Mouse (Mus musculus): ENCODE data around the gene Wwc2. TPM values are rescaled to one million over a fixed set of nuclear protein-coding genes. Genes with fewer than 3 reads are reported as not detected.
A peak's percentile ranks its signal among the peaks of the same experiment; 100 is the strongest.

Wwc2 gene
- polyA plus RNA-seq, 1 experiment from 2014 or later = 18.5 TPM

DNA sequence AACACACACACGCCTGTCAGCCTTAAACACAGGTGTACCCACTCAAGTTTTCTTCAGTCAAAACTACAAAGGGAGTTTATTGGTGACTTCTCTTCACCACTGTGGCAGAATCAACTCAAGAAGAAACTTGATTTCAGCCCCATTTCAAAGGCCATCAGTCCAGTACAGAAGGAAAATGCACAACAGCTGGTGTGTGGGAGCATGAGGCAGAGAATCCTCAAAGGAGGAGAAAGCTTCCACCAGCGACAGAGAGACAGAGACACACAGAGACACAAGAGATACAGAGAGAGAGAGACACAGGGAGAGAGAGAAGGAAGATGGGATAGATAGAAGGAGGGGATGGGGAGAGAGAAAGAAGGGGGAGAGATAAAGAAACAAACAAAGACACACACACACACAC, 188.4 kb downstream of the Wwc2 start:
- H3K9ac ChIP-seq (ENCODE audit: low read depth, low read length) = no peak overlapping the region
- H3K9me3 ChIP-seq (ENCODE audit: control insufficient read depth, low read length) = no peaks in the 10 kb centered on the region
- no peak overlapping the region for H3K4me2 ChIP-seq (replicated peaks; ENCODE audit: low read depth, low read length)
- ATAC-seq (ENCODE audit: low FRiP score, low TSS enrichment) = no peak
- WGBS = 72% methylated on average over 2 of the region's 2 CpGs
- no peak overlapping the region for H3K27ac ChIP-seq (ENCODE audit: low read depth, low read length)
- H3K4me1 ChIP-seq (ENCODE audit: control insufficient read depth, insufficient read depth, low read length) = no peaks in the 10 kb centered on the region; the same call in 1 of the 2 replicates
- no peaks in the 10 kb centered on the region for H3K36me3 ChIP-seq (ENCODE audit: control insufficient read depth, insufficient read depth, low read length)
- H3K27me3 ChIP-seq (ENCODE audit: control insufficient read depth, insufficient read depth, low read length) = no peaks in the 10 kb centered on the region
- no peak overlapping the region for H3K4me3 ChIP-seq (ENCODE audit: low read length)

DNA sequence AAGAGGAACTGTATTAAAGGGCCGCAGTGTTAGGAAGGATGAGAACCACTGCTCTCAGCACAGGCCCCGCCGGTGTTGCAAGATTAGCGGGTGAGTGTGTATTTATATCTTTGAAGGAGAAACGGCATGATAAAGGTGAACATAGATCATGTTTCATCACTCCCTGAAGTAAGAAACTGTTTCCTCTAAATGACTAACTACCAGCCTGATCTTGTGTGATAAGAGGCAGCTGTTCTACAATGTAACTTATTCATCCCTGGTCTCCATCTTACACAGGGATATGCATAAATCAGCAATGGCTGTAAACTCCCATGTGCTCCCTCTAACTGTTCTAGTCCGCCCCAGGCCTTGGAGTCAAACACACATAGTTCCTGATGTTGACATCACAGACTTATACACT, 191.3 kb downstream of the Wwc2 start:
- Histone ChIP-seq H3K27me3 (ENCODE audit: control insufficient read depth, insufficient read depth, low read length) (no peaks in the 10 kb centered on the region), H3K36me3 (ENCODE audit: control insufficient read depth, insufficient read depth, low read length) (no peaks in the 10 kb centered on the region), H3K4me2 (replicated peaks; ENCODE audit: low read depth, low read length) (no peak overlapping the region), H3K4me1 (ENCODE audit: control insufficient read depth, insufficient read depth, low read length) (no peaks in the 10 kb centered on the region), H3K9ac (ENCODE audit: low read depth, low read length) (no peak overlapping the region), H3K27ac (ENCODE audit: low read depth, low read length) (no peak overlapping the region), H3K9me3 (ENCODE audit: control insufficient read depth, low read length) (0 out of 2 replicates have a peak, but pooled peaks cover 2% of the 10 kb centered on the region), H3K4me3 (ENCODE audit: low read length) (no peak overlapping the region)
- peak; percentile 88 for ATAC-seq (ENCODE audit: low FRiP score, low TSS enrichment)
- WGBS = 18% methylated on average over 6 of the region's 6 CpGs

DNA sequence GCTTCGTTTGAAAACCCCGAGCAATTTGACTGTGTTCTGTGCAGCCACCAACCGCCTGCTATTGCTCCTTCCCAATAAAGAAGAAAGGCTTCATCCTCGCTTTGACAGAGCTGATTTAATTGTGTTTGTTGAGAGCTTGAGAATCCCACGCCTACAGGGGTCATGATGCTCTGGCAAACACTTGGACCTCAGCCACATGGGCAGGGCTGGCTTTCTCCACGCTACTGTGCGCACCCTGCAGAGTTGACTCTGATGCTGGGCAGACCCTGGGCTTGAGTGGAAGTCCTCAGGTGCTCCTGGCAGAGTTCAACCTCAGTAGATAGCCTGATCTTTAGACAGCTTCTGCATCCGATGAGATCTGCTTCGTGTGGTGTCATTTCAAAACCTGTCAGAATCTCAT, 198.7 kb downstream of the Wwc2 start:
- H3K27me3 ChIP-seq (ENCODE audit: control insufficient read depth, insufficient read depth, low read length) = no peaks in the 10 kb centered on the region
- H3K9me3 ChIP-seq (ENCODE audit: control insufficient read depth, low read length) = 0 out of 2 replicates have a peak, but pooled peaks cover 2% of the 10 kb centered on the region
- 67% methylated on average over 9 of the region's 9 CpGs for WGBS
- no peak overlapping the region for H3K4me2 ChIP-seq (replicated peaks; ENCODE audit: low read depth, low read length)
- H3K27ac ChIP-seq (ENCODE audit: low read depth, low read length) = no peak overlapping the region
- H3K36me3 ChIP-seq (ENCODE audit: control insufficient read depth, insufficient read depth, low read length) = no peaks in the 10 kb centered on the region
- no peaks in the 10 kb centered on the region for H3K4me1 ChIP-seq (ENCODE audit: control insufficient read depth, insufficient read depth, low read length)
- H3K4me3 ChIP-seq (ENCODE audit: low read length) = no peak overlapping the region
- H3K9ac ChIP-seq (ENCODE audit: low read depth, low read length) = no peak overlapping the region
- ATAC-seq (ENCODE audit: low FRiP score, low TSS enrichment) = no peak

DNA sequence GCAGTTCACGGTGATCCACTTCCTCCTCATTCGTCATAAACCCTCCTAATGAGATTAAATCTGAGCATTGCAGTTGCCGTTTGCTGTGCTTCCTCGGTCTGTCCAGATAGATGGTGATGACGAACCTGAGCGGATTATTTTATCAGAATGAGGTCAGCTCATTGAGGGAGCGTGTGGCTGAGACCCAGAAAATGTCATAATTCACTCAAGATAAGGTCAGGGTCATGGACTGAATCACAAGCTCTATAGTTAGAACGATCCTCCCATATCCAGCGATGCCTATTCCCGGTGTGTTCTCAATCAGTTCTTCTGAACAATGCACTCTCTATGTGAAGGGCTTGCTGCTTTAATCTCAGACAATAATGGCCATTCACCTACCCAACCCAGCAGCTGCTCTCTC, 203.0 kb downstream of the Wwc2 start:
- no peak overlapping the region for H3K27ac ChIP-seq (ENCODE audit: low read depth, low read length)
- no peaks in the 10 kb centered on the region for H3K36me3 ChIP-seq (ENCODE audit: control insufficient read depth, insufficient read depth, low read length)
- H3K4me2 ChIP-seq (replicated peaks; ENCODE audit: low read depth, low read length) = no peak overlapping the region
- H3K27me3 ChIP-seq (ENCODE audit: control insufficient read depth, insufficient read depth, low read length) = no peaks in the 10 kb centered on the region
- H3K4me3 ChIP-seq (ENCODE audit: low read length) = no peak overlapping the region
- ATAC-seq (ENCODE audit: low FRiP score, low TSS enrichment) = peak; percentile 46; the same call in 1 of the 2 replicates
- no peaks in the 10 kb centered on the region for H3K4me1 ChIP-seq (ENCODE audit: control insufficient read depth, insufficient read depth, low read length)
- H3K9ac ChIP-seq (ENCODE audit: low read depth, low read length) = no peak overlapping the region
- H3K9me3 ChIP-seq (ENCODE audit: control insufficient read depth, low read length) = peaks cover 4% of the 10 kb centered on the region; the same call in 1 of the 2 replicates
- WGBS = 35% methylated on average over 10 of the region's 10 CpGs

DNA sequence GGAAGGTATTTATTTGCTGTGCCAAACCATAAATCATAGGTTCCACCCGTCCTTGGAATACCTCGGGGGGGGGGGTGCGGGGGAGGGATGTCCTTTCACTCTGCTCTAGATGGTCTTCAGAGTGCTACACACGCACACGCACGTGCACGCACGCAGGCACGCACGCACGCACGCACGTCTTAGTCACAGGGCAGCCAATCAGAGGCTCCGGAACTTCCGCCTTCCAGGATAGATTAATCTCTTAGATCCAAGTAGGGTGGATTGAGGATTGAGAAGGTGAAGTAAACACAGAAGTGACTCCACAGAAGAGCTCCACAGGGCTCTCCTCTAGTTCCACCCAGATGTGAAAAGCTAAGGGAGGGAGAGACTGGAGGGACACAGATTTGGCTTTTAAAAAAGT, 204.4 kb downstream of the Wwc2 start:
- Histone ChIP-seq H3K9me3 (ENCODE audit: control insufficient read depth, low read length) (peaks cover 4% of the 10 kb centered on the region; the same call in 1 of the 2 replicates), H3K4me3 (ENCODE audit: low read length) (no peak overlapping the region), H3K4me2 (replicated peaks; ENCODE audit: low read depth, low read length) (no peak overlapping the region), H3K9ac (ENCODE audit: low read depth, low read length) (no peak overlapping the region), H3K4me1 (ENCODE audit: control insufficient read depth, insufficient read depth, low read length) (no peaks in the 10 kb centered on the region), H3K36me3 (ENCODE audit: control insufficient read depth, insufficient read depth, low read length) (no peaks in the 10 kb centered on the region), H3K27ac (ENCODE audit: low read depth, low read length) (no peak overlapping the region), H3K27me3 (ENCODE audit: control insufficient read depth, insufficient read depth, low read length) (no peaks in the 10 kb centered on the region)
- WGBS = 89% methylated on average over 15 of the region's 15 CpGs
- no peak for ATAC-seq (ENCODE audit: low FRiP score, low TSS enrichment)

DNA sequence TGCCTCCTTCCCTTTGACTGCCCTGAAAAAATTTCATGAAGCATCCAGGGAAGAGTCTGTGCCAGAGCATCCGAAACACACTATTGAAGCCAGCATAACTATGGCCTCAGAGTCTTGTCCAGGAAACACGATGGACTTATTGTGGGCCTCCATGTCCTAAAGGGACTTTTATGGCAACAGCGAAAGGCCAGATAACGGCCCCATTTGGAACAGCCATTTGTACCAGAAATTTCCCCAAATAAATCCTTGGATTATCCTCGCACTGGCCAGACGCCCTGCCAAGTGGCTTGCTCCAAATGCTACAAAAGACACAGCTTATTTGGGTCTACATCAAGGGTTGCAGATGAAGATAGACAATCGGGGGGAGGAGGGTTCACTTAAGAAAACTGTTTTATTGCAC, 206.3 kb downstream of the Wwc2 start:
- WGBS = 73% methylated on average over 7 of the region's 7 CpGs

DNA sequence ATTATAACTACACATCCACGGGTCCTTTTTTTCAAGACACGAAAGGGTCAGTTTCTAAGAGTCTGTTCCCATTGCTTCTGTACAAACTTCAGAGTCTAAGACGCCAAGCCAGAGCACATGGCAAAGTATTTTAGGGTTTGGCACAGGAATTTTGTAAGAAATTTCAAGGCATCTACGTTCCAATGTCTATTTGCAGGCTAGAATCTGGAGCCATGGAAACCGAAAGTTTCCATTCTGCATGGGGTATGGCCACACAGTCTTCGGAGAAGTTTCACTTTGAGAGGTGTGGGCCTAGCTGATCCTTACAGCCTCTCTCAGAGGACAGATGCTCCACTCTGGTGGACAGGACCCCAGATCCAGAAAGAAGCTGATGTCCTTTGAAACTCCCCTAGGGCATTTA, 206.8 kb downstream of the Wwc2 start:
- Histone ChIP-seq H3K27me3 (ENCODE audit: control insufficient read depth, insufficient read depth, low read length) (no peaks in the 10 kb centered on the region), H3K36me3 (ENCODE audit: control insufficient read depth, insufficient read depth, low read length) (no peaks in the 10 kb centered on the region), H3K4me2 (replicated peaks; ENCODE audit: low read depth, low read length) (no peak overlapping the region), H3K27ac (ENCODE audit: low read depth, low read length) (no peak overlapping the region), H3K4me1 (ENCODE audit: control insufficient read depth, insufficient read depth, low read length) (no peaks in the 10 kb centered on the region), H3K4me3 (ENCODE audit: low read length) (no peak overlapping the region), H3K9me3 (ENCODE audit: control insufficient read depth, low read length) (peaks cover 4% of the 10 kb centered on the region; the same call in 1 of the 2 replicates), H3K9ac (ENCODE audit: low read depth, low read length) (no peak overlapping the region)
- WGBS = 90% methylated on average over 6 of the region's 6 CpGs
- no peak for ATAC-seq (ENCODE audit: low FRiP score, low TSS enrichment)

More for the DNA sequence above, 206.3 kb downstream of the Wwc2 start:
- ATAC-seq (ENCODE audit: low FRiP score, low TSS enrichment) = no peak
- H3K9ac ChIP-seq (ENCODE audit: low read depth, low read length) = no peak overlapping the region
- no peak overlapping the region for H3K27ac ChIP-seq (ENCODE audit: low read depth, low read length)
- H3K36me3 ChIP-seq (ENCODE audit: control insufficient read depth, insufficient read depth, low read length) = no peaks in the 10 kb centered on the region
- no peak overlapping the region for H3K4me3 ChIP-seq (ENCODE audit: low read length)
- peaks cover 4% of the 10 kb centered on the region; the same call in 1 of the 2 replicates for H3K9me3 ChIP-seq (ENCODE audit: control insufficient read depth, low read length)
- no peaks in the 10 kb centered on the region for H3K4me1 ChIP-seq (ENCODE audit: control insufficient read depth, insufficient read depth, low read length)
- H3K4me2 ChIP-seq (replicated peaks; ENCODE audit: low read depth, low read length) = no peak overlapping the region
- H3K27me3 ChIP-seq (ENCODE audit: control insufficient read depth, insufficient read depth, low read length) = no peaks in the 10 kb centered on the region

DNA sequence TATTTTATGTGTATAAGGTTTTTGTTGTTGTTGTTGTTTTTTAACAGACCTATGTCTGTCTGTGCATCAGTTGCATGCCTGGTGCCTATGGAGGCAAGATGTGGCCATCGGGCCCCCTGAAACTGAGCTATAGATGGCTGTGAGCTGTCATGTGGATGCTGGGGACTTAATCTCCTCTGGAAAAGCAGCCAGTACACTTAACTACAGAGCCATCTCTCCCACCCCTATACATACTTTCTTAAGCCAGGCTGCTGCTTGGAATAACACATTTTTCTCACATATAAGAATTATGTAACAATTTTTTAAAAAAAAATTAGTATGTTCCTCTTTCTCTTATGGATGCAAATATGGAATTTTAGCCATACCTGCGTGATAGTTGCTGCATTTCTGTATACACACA, 207.2 kb downstream of the Wwc2 start:
- Histone ChIP-seq H3K9ac (ENCODE audit: low read depth, low read length) (no peak overlapping the region), H3K4me3 (ENCODE audit: low read length) (no peak overlapping the region), H3K36me3 (ENCODE audit: control insufficient read depth, insufficient read depth, low read length) (no peaks in the 10 kb centered on the region), H3K27ac (ENCODE audit: low read depth, low read length) (no peak overlapping the region), H3K9me3 (ENCODE audit: control insufficient read depth, low read length) (peaks cover 4% of the 10 kb centered on the region; the same call in 1 of the 2 replicates), H3K4me2 (replicated peaks; ENCODE audit: low read depth, low read length) (no peak overlapping the region), H3K4me1 (ENCODE audit: control insufficient read depth, insufficient read depth, low read length) (no peaks in the 10 kb centered on the region), H3K27me3 (ENCODE audit: control insufficient read depth, insufficient read depth, low read length) (no peaks in the 10 kb centered on the region)
- ATAC-seq (ENCODE audit: low FRiP score, low TSS enrichment) = no peak
- WGBS = 93% methylated on average over 2 of the region's 2 CpGs

DNA sequence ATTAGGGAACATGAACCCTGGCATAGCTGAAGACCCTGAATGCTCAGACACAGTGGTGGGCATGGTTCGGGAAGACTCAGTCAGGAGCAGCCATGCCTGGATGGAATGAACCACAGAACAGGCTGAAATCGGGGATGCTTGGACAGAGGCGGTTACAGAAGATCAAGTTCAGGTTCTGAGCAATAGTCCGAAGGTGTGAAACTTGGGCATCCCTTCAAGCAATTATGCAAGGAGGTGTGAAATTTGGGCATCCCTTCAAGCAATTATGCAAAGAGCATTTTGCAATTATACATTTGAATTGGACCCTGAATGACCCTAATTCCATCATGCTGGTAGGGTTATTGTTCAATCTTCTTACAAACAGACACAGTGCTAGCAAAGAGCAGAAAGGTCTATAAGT, 208.8 kb downstream of the Wwc2 start:
- H3K4me2 ChIP-seq (replicated peaks; ENCODE audit: low read depth, low read length) = no peak overlapping the region
- H3K27ac ChIP-seq (ENCODE audit: low read depth, low read length) = no peak overlapping the region
- no peaks in the 10 kb centered on the region for H3K4me1 ChIP-seq (ENCODE audit: control insufficient read depth, insufficient read depth, low read length)
- 88% methylated on average over 4 of the region's 4 CpGs for WGBS
- peaks cover 4% of the 10 kb centered on the region; the same call in 1 of the 2 replicates for H3K9me3 ChIP-seq (ENCODE audit: control insufficient read depth, low read length)
- no peak overlapping the region for H3K4me3 ChIP-seq (ENCODE audit: low read length)
- H3K9ac ChIP-seq (ENCODE audit: low read depth, low read length) = no peak overlapping the region
- H3K27me3 ChIP-seq (ENCODE audit: control insufficient read depth, insufficient read depth, low read length) = no peaks in the 10 kb centered on the region
- no peak for ATAC-seq (ENCODE audit: low FRiP score, low TSS enrichment)
- no peaks in the 10 kb centered on the region for H3K36me3 ChIP-seq (ENCODE audit: control insufficient read depth, insufficient read depth, low read length)
